Mouse (Mus musculus): ENCODE results near the gene Ttc25. TPM values are rescaled to one million over a fixed set of nuclear protein-coding genes. Genes with fewer than 3 reads are reported as not detected.

Gene Ttc25
- polyA plus RNA-seq, 1 experiment = not detected

DNA sequence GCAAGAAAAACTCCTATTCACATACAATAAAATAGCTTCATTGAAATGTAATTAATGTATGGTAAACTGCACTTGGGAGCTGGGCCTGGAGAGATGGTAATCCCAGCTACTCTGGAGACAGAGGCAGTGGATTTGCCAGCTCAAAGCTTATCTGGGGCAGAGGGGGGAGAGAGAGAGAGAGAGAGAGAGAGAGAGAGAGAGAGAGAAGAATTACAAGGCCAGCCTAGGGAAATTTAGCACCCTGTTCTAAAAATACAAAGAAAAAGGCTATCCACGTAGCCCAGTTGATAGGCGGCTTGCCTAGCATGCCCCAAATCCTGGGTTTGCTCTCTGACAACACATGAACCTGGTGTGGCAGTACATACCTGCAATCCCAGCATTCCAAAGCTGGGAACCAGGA, 3.8 kb upstream of the Ttc25 start:
- no peak overlapping the region for H3K4me3 ChIP-seq (replicated peaks)
- peaks cover 19% of the 10 kb centered on the region for H3K4me1 ChIP-seq (ENCODE audit: control insufficient read depth)
- no peaks in the 10 kb centered on the region for H3K9me3 ChIP-seq (ENCODE audit: control insufficient read depth, low read length)

DNA sequence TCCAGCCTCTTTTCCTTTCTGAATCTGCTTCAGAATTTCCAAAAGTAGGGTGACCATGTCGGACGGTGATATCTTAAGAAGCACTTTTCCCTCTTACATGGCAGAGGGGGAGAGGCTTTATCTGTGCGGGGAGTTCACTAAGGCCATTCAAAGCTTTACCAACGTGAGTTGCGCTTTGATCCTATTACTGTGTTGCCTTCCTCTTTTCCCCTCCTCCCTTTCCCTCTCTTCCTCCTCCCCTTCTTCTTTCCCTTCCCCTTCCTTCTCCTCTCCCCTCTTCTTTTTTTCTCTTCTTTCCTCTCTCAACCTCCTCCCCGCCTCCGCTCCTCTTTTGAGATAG, 309 bp downstream of the Ttc25 start:
- Histone ChIP-seq H3K9me3 (ENCODE audit: control insufficient read depth, low read length) (no peaks in the 10 kb centered on the region), H3K27me3 (ENCODE audit: control insufficient read depth) (peaks cover 2% of the 10 kb centered on the region; the same call in 1 of the 2 replicates), H3K4me1 (ENCODE audit: control insufficient read depth) (peaks cover 19% of the 10 kb centered on the region), H3K36me3 (ENCODE audit: control insufficient read depth) (no peaks in the 10 kb centered on the region), H3K4me3 (replicated peaks) (peak overlapping the region; percentile 69)
- TF ChIP-seq GATA1 (IDR thresholded peaks at IDR 0.05; ENCODE audit: low read length) (no peak), TAL1 (IDR thresholded peaks at IDR 0.05; ENCODE audit: low read length) (no peak)

More for the DNA sequence above, 3.8 kb upstream of the Ttc25 start:
- no peaks in the 10 kb centered on the region for H3K27me3 ChIP-seq (ENCODE audit: control insufficient read depth)
- TF ChIP-seq TAL1 (IDR thresholded peaks at IDR 0.05; ENCODE audit: low read length) (no peak), GATA1 (IDR thresholded peaks at IDR 0.05; ENCODE audit: low read length) (no peak)
- no peaks in the 10 kb centered on the region for H3K36me3 ChIP-seq (ENCODE audit: control insufficient read depth)

DNA sequence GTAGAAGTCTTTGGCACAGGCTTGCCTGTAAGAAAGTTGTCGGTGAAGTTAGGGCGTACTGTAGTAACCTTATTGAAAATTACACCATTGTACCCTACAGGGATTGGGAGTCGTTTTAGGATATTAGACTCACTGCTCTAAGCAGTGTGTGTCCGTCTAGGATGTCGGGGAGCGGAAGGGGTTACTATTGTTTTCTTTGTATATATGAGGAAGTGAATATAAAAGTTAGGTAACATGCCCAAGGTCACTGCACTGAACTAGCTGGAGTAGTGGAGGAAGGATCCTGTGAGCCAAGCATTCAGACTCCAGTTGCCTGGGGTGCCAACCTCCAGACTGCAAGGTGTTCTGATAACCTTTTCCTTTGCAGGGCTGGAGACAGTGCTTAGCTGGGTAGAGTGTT, 1.5 kb downstream of the Ttc25 start:
- Histone ChIP-seq H3K4me1 (ENCODE audit: control insufficient read depth) (peaks cover 16% of the 10 kb centered on the region), H3K9me3 (ENCODE audit: control insufficient read depth, low read length) (no peaks in the 10 kb centered on the region), H3K27me3 (ENCODE audit: control insufficient read depth) (peaks cover 2% of the 10 kb centered on the region; the same call in 1 of the 2 replicates), H3K36me3 (ENCODE audit: control insufficient read depth) (no peaks in the 10 kb centered on the region), H3K4me3 (replicated peaks) (no peak overlapping the region)
- TF ChIP-seq GATA1 (IDR thresholded peaks at IDR 0.05; ENCODE audit: low read length) (no peak), TAL1 (IDR thresholded peaks at IDR 0.05; ENCODE audit: low read length) (no peak)

- peaks cover 16% of the 10 kb centered on the region for H3K4me1 ChIP-seq (ENCODE audit: control insufficient read depth)
Measured at GRCm38 (mm10) chr11:100548141-100548540, 2.7 kb downstream of the Ttc25 start.

GRCm38 (mm10) chr11:100549466-100549865, 4.1 kb downstream of the Ttc25 start:
- H3K4me1 ChIP-seq (ENCODE audit: control insufficient read depth) = peaks cover 16% of the 10 kb centered on the region
- TF ChIP-seq GATA1 (IDR thresholded peaks at IDR 0.05; ENCODE audit: low read length) = no peak
- no peak for TF ChIP-seq TAL1 (IDR thresholded peaks at IDR 0.05; ENCODE audit: low read length)

More at GRCm38 (mm10) chr11:100548141-100548540, 2.7 kb downstream of the Ttc25 start:
- H3K36me3 ChIP-seq (ENCODE audit: control insufficient read depth) = no peaks in the 10 kb centered on the region
- peaks cover 2% of the 10 kb centered on the region; the same call in 1 of the 2 replicates for H3K27me3 ChIP-seq (ENCODE audit: control insufficient read depth)
- no peaks in the 10 kb centered on the region for H3K9me3 ChIP-seq (ENCODE audit: control insufficient read depth, low read length)
- no peak overlapping the region for H3K4me3 ChIP-seq (replicated peaks)
- TF ChIP-seq TAL1 (IDR thresholded peaks at IDR 0.05; ENCODE audit: low read length) (no peak), GATA1 (IDR thresholded peaks at IDR 0.05; ENCODE audit: low read length) (no peak)

GRCm38 (mm10) chr11:100550101-100550500, 4.7 kb downstream of the Ttc25 start:
- Histone ChIP-seq H3K4me3 (replicated peaks) (no peak overlapping the region), H3K27me3 (ENCODE audit: control insufficient read depth) (peaks cover 2% of the 10 kb centered on the region; the same call in 1 of the 2 replicates), H3K36me3 (ENCODE audit: control insufficient read depth) (no peaks in the 10 kb centered on the region), H3K4me1 (ENCODE audit: control insufficient read depth) (peaks cover 12% of the 10 kb centered on the region), H3K9me3 (ENCODE audit: control insufficient read depth, low read length) (no peaks in the 10 kb centered on the region)
- TF ChIP-seq TAL1 (IDR thresholded peaks at IDR 0.05; ENCODE audit: low read length) = no peak
- TF ChIP-seq GATA1 (IDR thresholded peaks at IDR 0.05; ENCODE audit: low read length) = no peak

More at GRCm38 (mm10) chr11:100549466-100549865, 4.1 kb downstream of the Ttc25 start:
- Histone ChIP-seq H3K4me3 (replicated peaks) (no peak overlapping the region), H3K27me3 (ENCODE audit: control insufficient read depth) (peaks cover 2% of the 10 kb centered on the region; the same call in 1 of the 2 replicates), H3K36me3 (ENCODE audit: control insufficient read depth) (no peaks in the 10 kb centered on the region), H3K9me3 (ENCODE audit: control insufficient read depth, low read length) (no peaks in the 10 kb centered on the region)

DNA sequence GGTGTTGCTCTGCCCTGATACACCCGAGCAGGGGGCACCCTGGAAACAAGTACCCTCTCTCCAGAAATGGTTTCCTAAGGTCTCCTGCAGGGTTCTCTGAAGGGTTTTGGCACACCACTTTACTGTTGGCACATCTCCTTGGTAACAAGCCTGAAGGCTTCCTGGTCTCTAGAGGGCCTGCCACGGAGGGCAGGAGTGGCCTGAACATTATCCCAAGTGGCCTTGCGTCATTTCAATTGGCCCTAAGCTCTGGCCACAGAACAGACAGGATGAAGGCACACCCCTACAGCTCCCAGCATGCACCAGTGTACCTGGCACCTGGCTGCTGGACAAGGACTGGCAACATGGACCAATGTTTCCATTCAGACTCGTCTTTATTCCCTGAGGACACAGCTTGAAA, 7.4 kb downstream of the Ttc25 start:
- peaks cover 4% of the 10 kb centered on the region for H3K4me1 ChIP-seq (ENCODE audit: control insufficient read depth)
- TF ChIP-seq GATA1 (IDR thresholded peaks at IDR 0.05; ENCODE audit: low read length) = no peak
- no peak for TF ChIP-seq TAL1 (IDR thresholded peaks at IDR 0.05; ENCODE audit: low read length)

GRCm38 (mm10) chr11:100555583-100555982, 10.2 kb downstream of the Ttc25 start:
- no peak for TF ChIP-seq GATA1 (IDR thresholded peaks at IDR 0.05; ENCODE audit: low read length)
- no peak for TF ChIP-seq TAL1 (IDR thresholded peaks at IDR 0.05; ENCODE audit: low read length)
- Histone ChIP-seq H3K36me3 (ENCODE audit: control insufficient read depth) (no peaks in the 10 kb centered on the region), H3K4me3 (replicated peaks) (peak overlapping the region; percentile 1), H3K27me3 (ENCODE audit: control insufficient read depth) (peaks cover 2% of the 10 kb centered on the region; the same call in 1 of the 2 replicates), H3K4me1 (ENCODE audit: control insufficient read depth) (peaks cover 4% of the 10 kb centered on the region), H3K9me3 (ENCODE audit: control insufficient read depth, low read length) (no peaks in the 10 kb centered on the region)

More for the DNA sequence above, 7.4 kb downstream of the Ttc25 start:
- no peak overlapping the region for H3K4me3 ChIP-seq (replicated peaks)
- no peaks in the 10 kb centered on the region for H3K36me3 ChIP-seq (ENCODE audit: control insufficient read depth)
- H3K9me3 ChIP-seq (ENCODE audit: control insufficient read depth, low read length) = no peaks in the 10 kb centered on the region
- H3K27me3 ChIP-seq (ENCODE audit: control insufficient read depth) = peaks cover 2% of the 10 kb centered on the region; the same call in 1 of the 2 replicates

GRCm38 (mm10) chr11:100557563-100557962, 12.2 kb downstream of the Ttc25 start:
- TF ChIP-seq TAL1 (IDR thresholded peaks at IDR 0.05; ENCODE audit: low read length) (no peak), GATA1 (IDR thresholded peaks at IDR 0.05; ENCODE audit: low read length) (no peak)
- H3K4me1 ChIP-seq (ENCODE audit: control insufficient read depth) = peaks cover 4% of the 10 kb centered on the region
- no peaks in the 10 kb centered on the region for H3K36me3 ChIP-seq (ENCODE audit: control insufficient read depth)
- H3K9me3 ChIP-seq (ENCODE audit: control insufficient read depth, low read length) = no peaks in the 10 kb centered on the region
- no peak overlapping the region for H3K4me3 ChIP-seq (replicated peaks)
- peaks cover 2% of the 10 kb centered on the region; the same call in 1 of the 2 replicates for H3K27me3 ChIP-seq (ENCODE audit: control insufficient read depth)

GRCm38 (mm10) chr11:100559476-100559875, 14.1 kb downstream of the Ttc25 start:
- no peak for TF ChIP-seq GATA1 (IDR thresholded peaks at IDR 0.05; ENCODE audit: low read length)
- no peak for TF ChIP-seq TAL1 (IDR thresholded peaks at IDR 0.05; ENCODE audit: low read length)
- peaks cover 2% of the 10 kb centered on the region; the same call in 1 of the 2 replicates for H3K27me3 ChIP-seq (ENCODE audit: control insufficient read depth)
- no peaks in the 10 kb centered on the region for H3K36me3 ChIP-seq (ENCODE audit: control insufficient read depth)
- H3K4me1 ChIP-seq (ENCODE audit: control insufficient read depth) = peaks cover 5% of the 10 kb centered on the region
- H3K9me3 ChIP-seq (ENCODE audit: control insufficient read depth, low read length) = peaks cover 2% of the 10 kb centered on the region; the same call in 1 of the 2 replicates
- no peak overlapping the region for H3K4me3 ChIP-seq (replicated peaks)

Measured in erythroblast, embryonic 14.5 days (primary cell).